Mouse (Mus musculus): Measurements from ENCODE around the gene Tbx15. TPM values are rescaled to one million over a fixed set of nuclear protein-coding genes. Genes with fewer than 3 reads are reported as not detected.
A peak's percentile ranks its signal among the peaks of the same experiment; 100 is the strongest.

Gene Tbx15
- polyA plus RNA-seq, 1 experiment from 2014 or later = not detected

DNA sequence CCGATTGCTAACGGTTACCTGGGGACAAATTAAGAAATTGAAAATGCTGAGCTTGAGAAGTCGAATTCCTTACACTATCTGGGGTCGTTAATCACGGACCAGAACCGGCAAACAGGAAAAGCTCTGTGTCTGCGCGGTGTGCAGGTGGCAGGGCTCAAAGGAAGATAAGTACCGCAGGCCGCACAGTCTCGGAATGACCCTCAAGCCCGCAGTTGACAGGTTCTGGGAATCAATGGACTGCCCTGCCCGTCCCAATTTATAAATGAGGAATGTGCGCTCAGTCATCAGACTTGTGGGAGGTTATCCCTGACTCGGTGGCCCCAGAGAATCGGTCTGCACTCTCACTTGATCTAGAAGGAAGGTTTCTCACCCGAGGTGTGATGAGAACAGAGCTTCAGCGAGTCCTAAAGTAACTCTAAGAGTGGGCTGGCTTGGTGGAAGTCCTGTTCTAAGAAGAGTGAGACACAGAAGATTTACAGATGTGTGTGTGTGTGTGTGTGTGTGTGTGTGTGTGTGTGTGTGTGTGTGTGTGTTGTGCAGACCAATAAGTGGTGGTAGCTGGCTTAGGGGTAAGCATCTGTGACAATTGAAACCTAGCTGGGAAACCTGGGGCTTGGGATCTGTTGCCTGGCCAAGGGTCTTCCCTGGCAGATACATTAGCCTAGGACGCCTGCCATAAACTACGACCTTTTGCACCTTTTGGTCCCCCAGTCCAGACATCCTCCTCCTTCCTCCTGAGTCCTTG, 708 bp upstream of the Tbx15 start:
- H3K4me1 ChIP-seq (replicated peaks; ENCODE audit: control insufficient read depth, insufficient read depth, low read length) = no peaks in the 10 kb centered on the region
- H3K27me3 ChIP-seq (replicated peaks; ENCODE audit: control insufficient read depth, insufficient read depth, low read length) = peaks cover 97% of the 10 kb centered on the region
- no peaks in the 10 kb centered on the region for H3K9me3 ChIP-seq (ENCODE audit: control insufficient read depth)
- H3K4me2 ChIP-seq (replicated peaks; ENCODE audit: low read depth) = no peak overlapping the region
- no peak overlapping the region for H3K4me3 ChIP-seq (ENCODE audit: low read depth, low read length)
- no peak overlapping the region for H3K27ac ChIP-seq (ENCODE audit: low read depth, low read length)
- WGBS = 5% methylated on average over 20 of the region's 20 CpGs
- TF ChIP-seq CTCF (IDR thresholded peaks at IDR 0.05; ENCODE audit: low read depth) = no peak
- ATAC-seq = no peak
- H3K36me3 ChIP-seq (ENCODE audit: control insufficient read depth, insufficient read depth) = no peaks in the 10 kb centered on the region
- no peak overlapping the region for H3K9ac ChIP-seq (ENCODE audit: low read depth, low read length)

- Histone ChIP-seq H3K4me2 (replicated peaks; ENCODE audit: low read depth) (peak overlapping the region; percentile 30; the same call in 1 of the 2 replicates), H3K27me3 (replicated peaks; ENCODE audit: control insufficient read depth, insufficient read depth, low read length) (peaks cover 97% of the 10 kb centered on the region), H3K4me1 (replicated peaks; ENCODE audit: control insufficient read depth, insufficient read depth, low read length) (no peaks in the 10 kb centered on the region), H3K9ac (ENCODE audit: low read depth, low read length) (no peak overlapping the region), H3K36me3 (ENCODE audit: control insufficient read depth, insufficient read depth) (no peaks in the 10 kb centered on the region), H3K9me3 (ENCODE audit: control insufficient read depth) (no peaks in the 10 kb centered on the region), H3K27ac (ENCODE audit: low read depth, low read length) (no peak overlapping the region), H3K4me3 (ENCODE audit: low read depth, low read length) (peak overlapping the region; percentile 23)
- no peak for ATAC-seq
- WGBS = 2% methylated on average over 50 of the region's 50 CpGs
- TF ChIP-seq CTCF (IDR thresholded peaks at IDR 0.05; ENCODE audit: low read depth) = no peak
Measured at GRCm38 (mm10) chr3:99240811-99241738, 894 bp downstream of the Tbx15 start.

DNA sequence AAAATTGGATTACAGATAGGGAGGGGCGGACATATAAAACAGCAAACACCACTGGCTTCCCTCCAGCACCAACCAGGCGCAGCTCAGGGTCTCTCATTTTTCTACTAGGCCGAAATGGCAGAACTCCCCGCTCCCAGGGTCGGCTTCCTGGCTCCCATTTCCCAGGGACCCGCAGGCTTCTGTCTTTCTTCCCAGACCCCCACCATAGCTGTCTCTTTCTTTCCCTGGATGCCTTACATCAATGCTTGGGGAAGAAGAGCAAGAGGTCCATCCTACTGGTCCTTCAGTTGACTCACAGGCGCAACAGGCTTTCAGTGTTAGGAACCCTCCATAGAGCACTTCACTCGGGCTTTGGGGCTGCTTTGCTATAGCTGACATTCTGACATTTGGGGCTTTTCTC, 2.3 kb downstream of the Tbx15 start:
- Histone ChIP-seq H3K4me2 (replicated peaks; ENCODE audit: low read depth) (no peak overlapping the region), H3K36me3 (ENCODE audit: control insufficient read depth, insufficient read depth) (no peaks in the 10 kb centered on the region), H3K27me3 (replicated peaks; ENCODE audit: control insufficient read depth, insufficient read depth, low read length) (peaks cover 99% of the 10 kb centered on the region), H3K27ac (ENCODE audit: low read depth, low read length) (no peak overlapping the region), H3K9ac (ENCODE audit: low read depth, low read length) (no peak overlapping the region), H3K4me1 (replicated peaks; ENCODE audit: control insufficient read depth, insufficient read depth, low read length) (no peaks in the 10 kb centered on the region), H3K4me3 (ENCODE audit: low read depth, low read length) (no peak overlapping the region), H3K9me3 (ENCODE audit: control insufficient read depth) (no peaks in the 10 kb centered on the region)
- ATAC-seq = no peak
- WGBS = 3% methylated on average over 8 of the region's 8 CpGs
- no peak for TF ChIP-seq CTCF (IDR thresholded peaks at IDR 0.05; ENCODE audit: low read depth)

- no peak for TF ChIP-seq CTCF (IDR thresholded peaks at IDR 0.05; ENCODE audit: low read depth)
- Histone ChIP-seq H3K4me2 (replicated peaks; ENCODE audit: low read depth) (no peak overlapping the region), H3K27me3 (replicated peaks; ENCODE audit: control insufficient read depth, insufficient read depth, low read length) (peaks cover 99% of the 10 kb centered on the region), H3K27ac (ENCODE audit: low read depth, low read length) (no peak overlapping the region), H3K9ac (ENCODE audit: low read depth, low read length) (no peak overlapping the region), H3K36me3 (ENCODE audit: control insufficient read depth, insufficient read depth) (no peaks in the 10 kb centered on the region), H3K4me3 (ENCODE audit: low read depth, low read length) (no peak overlapping the region), H3K9me3 (ENCODE audit: control insufficient read depth) (no peaks in the 10 kb centered on the region), H3K4me1 (replicated peaks; ENCODE audit: control insufficient read depth, insufficient read depth, low read length) (no peaks in the 10 kb centered on the region)
- no peak for ATAC-seq
- WGBS = 13% methylated on average over 3 of the region's 3 CpGs
Measured at GRCm38 (mm10) chr3:99245341-99245740, 5.2 kb downstream of the Tbx15 start.

DNA sequence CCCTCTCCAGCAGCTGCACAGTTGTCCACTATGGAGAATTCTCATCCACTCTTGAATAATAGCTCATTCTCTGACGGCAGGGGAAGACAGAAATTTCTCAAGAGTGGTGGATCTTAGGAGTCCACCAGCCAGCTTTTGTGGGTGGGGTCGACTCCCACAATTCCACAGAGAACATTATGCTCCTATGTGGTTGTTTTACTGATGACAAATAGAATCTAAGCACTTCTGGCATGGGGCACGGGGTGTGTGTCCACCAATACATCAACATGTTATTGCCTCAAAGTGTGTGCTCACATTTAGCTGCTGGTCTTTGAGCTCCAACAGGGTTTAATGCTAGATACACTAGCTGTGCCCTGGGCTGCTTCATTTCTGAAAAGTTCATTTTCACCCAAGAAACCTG, 6.4 kb downstream of the Tbx15 start:
- no peak overlapping the region for H3K4me3 ChIP-seq (ENCODE audit: low read depth, low read length)
- H3K4me2 ChIP-seq (replicated peaks; ENCODE audit: low read depth) = no peak overlapping the region
- ATAC-seq = no peak
- WGBS = 42% methylated on average over 3 of the region's 3 CpGs
- no peak overlapping the region for H3K9ac ChIP-seq (ENCODE audit: low read depth, low read length)
- no peaks in the 10 kb centered on the region for H3K9me3 ChIP-seq (ENCODE audit: control insufficient read depth)
- H3K27me3 ChIP-seq (replicated peaks; ENCODE audit: control insufficient read depth, insufficient read depth, low read length) = peaks cover 99% of the 10 kb centered on the region
- no peak for TF ChIP-seq CTCF (IDR thresholded peaks at IDR 0.05; ENCODE audit: low read depth)
- no peaks in the 10 kb centered on the region for H3K36me3 ChIP-seq (ENCODE audit: control insufficient read depth, insufficient read depth)
- no peak overlapping the region for H3K27ac ChIP-seq (ENCODE audit: low read depth, low read length)
- no peaks in the 10 kb centered on the region for H3K4me1 ChIP-seq (replicated peaks; ENCODE audit: control insufficient read depth, insufficient read depth, low read length)

- ATAC-seq = no peak
- Histone ChIP-seq H3K4me2 (replicated peaks; ENCODE audit: low read depth) (no peak overlapping the region), H3K9ac (ENCODE audit: low read depth, low read length) (no peak overlapping the region), H3K4me1 (replicated peaks; ENCODE audit: control insufficient read depth, insufficient read depth, low read length) (no peaks in the 10 kb centered on the region), H3K9me3 (ENCODE audit: control insufficient read depth) (no peaks in the 10 kb centered on the region), H3K4me3 (ENCODE audit: low read depth, low read length) (no peak overlapping the region), H3K27me3 (replicated peaks; ENCODE audit: control insufficient read depth, insufficient read depth, low read length) (peaks cover 99% of the 10 kb centered on the region), H3K36me3 (ENCODE audit: control insufficient read depth, insufficient read depth) (no peaks in the 10 kb centered on the region), H3K27ac (ENCODE audit: low read depth, low read length) (no peak overlapping the region)
- 5% methylated on average over 4 of the region's 4 CpGs for WGBS
- no peak for TF ChIP-seq CTCF (IDR thresholded peaks at IDR 0.05; ENCODE audit: low read depth)
Measured at GRCm38 (mm10) chr3:99247586-99247985, 7.4 kb downstream of the Tbx15 start.
